Mouse (Mus musculus): ENCODE measurements at regions not wholly inside any gene's neighbourhood (a gene's known extent, or its start where the extent isn't known, plus 50 kb on each side); places are given as distances from the start of the nearest gene placed in this dataset.

DNA sequence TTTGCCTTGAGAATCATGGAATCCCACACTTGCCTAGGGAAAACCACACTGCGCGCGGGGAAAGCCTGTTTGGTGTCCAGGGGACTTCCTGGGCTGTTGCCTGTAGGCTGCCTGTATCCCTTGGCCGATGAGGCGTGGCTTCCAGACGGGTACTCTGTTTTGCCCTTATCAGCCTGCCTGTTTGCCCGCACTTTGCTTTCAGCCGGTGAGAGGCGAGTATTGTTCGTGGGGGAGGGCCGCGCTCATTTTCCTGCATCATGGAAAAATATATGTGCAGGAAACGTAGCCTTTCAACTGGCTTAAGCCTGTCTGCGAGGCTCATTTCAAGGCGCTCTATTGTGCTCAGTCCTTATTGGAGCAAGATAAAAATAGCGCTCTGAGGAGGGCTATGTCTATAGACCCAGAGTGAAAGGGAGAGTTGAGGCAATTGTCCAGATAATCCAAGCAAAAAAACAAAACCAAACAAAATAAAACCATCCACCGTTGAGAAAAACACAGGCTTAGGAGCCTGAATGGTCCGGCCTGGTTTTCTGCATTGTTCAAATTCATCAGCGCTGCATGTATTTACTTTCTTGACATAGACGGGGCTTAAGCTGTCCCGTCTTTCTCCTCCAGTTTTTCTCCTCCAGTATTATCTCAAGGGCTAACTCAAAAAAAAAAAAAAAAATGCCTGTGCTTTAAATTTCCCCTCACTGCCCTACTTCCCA, 67.9 kb downstream of the Klf5 start:
- Histone ChIP-seq H3K27ac (ENCODE audit: control insufficient read depth, insufficient read depth, low read depth, low read length) (no peak overlapping the region), H3K36me3 (ENCODE audit: control insufficient read depth, insufficient read depth, low read length) (no peaks in the 10 kb centered on the region), H3K27me3 (ENCODE audit: control insufficient read depth, insufficient read depth, low read length) (no peaks in the 10 kb centered on the region), H3K4me1 (ENCODE audit: control insufficient read depth, insufficient read depth, low read length) (no peaks in the 10 kb centered on the region), H3K4me3 (ENCODE audit: control insufficient read depth, low read depth, low read length) (peak overlapping the region; percentile 47)
- TF ChIP-seq CTCF (IDR thresholded peaks at IDR 0.05; ENCODE audit: control insufficient read depth, insufficient read depth, insufficient replicate concordance, low read depth, low read length) (no peak), POLR2A (IDR thresholded peaks at IDR 0.05; ENCODE audit: control insufficient read depth, low read depth, low read length) (no peak)

DNA sequence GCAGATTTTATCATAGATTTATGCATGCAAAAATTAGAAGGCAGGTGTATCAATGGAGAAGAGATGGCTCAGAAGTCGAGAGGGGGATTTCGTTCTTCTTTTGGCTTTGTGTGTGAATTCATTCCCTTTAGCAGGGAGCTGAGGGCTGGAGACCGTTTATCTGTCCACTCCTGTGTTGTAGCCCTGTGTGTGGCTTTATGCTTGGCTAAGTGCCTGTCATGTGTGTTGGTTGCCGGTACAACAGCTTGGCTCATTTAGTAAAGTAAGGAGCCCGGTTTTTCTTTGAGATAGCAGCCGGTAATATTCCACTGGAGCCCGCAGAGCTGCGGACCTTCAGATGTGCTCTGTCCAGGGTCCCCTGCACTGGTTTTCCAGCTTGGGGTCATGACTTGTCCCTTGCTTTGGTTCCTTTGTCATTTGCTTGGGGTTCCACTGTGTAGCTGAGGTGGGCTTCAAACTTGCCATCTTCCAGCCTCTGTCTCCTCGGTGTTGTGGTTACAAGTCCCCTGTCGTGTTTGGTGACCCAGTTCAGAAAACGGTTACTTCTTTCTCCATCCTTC, 68.6 kb downstream of the Klf5 start:
- no peaks in the 10 kb centered on the region for H3K4me1 ChIP-seq (ENCODE audit: control insufficient read depth, insufficient read depth, low read length)
- H3K36me3 ChIP-seq (ENCODE audit: control insufficient read depth, insufficient read depth, low read length) = no peaks in the 10 kb centered on the region
- no peaks in the 10 kb centered on the region for H3K27me3 ChIP-seq (ENCODE audit: control insufficient read depth, insufficient read depth, low read length)
- TF ChIP-seq POLR2A (IDR thresholded peaks at IDR 0.05; ENCODE audit: control insufficient read depth, low read depth, low read length) = no peak
- H3K4me3 ChIP-seq (ENCODE audit: control insufficient read depth, low read depth, low read length) = no peak overlapping the region
- no peak overlapping the region for H3K27ac ChIP-seq (ENCODE audit: control insufficient read depth, insufficient read depth, low read depth, low read length)

DNA sequence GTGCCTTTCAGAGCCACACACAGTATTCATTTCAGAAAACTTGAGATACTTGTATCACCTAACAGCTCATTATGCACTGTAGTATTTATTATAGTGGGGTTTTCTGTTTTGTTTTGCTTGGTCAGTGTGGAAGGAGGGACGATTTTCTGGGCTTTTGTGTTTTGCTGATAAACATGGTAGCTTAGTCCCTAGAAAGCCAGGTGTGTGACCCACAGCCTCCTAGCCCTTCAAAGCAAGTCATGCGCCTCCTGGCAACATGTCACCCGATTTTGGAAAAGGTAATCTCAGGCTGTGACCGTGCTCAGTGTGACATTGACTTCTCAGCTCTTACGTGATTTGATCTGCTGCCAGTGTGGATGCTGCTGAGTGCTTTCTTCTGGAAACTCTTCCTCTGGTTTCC, 70.9 kb downstream of the Klf5 start:
- no peak overlapping the region for H3K27ac ChIP-seq (ENCODE audit: control insufficient read depth, insufficient read depth, low read depth, low read length)
- no peaks in the 10 kb centered on the region for H3K27me3 ChIP-seq (ENCODE audit: control insufficient read depth, insufficient read depth, low read length)
- no peaks in the 10 kb centered on the region for H3K36me3 ChIP-seq (ENCODE audit: control insufficient read depth, insufficient read depth, low read length)
- H3K4me1 ChIP-seq (ENCODE audit: control insufficient read depth, insufficient read depth, low read length) = no peaks in the 10 kb centered on the region
- TF ChIP-seq CTCF (IDR thresholded peaks at IDR 0.05; ENCODE audit: control insufficient read depth, insufficient read depth, insufficient replicate concordance, low read depth, low read length) (no peak), POLR2A (IDR thresholded peaks at IDR 0.05; ENCODE audit: control insufficient read depth, low read depth, low read length) (no peak)
- no peak overlapping the region for H3K4me3 ChIP-seq (ENCODE audit: control insufficient read depth, low read depth, low read length)

DNA sequence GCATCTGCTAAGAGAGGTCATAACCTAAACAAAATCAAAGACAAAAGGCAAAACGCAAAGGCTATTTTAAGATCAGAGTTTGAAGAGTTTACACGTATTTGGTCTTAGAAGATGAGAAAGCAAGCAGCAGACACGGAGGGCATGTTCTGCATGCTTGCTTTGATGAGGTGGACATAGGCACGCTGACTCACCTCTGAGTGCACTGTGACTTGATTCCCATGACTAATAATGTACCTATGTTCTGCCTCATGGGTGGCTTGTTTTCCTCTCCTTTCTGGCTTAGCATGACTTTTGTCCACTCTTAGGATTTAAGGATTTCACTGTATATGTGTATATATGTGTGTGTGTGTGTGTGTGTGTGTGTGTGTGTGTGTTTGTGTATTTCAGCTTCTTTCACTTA, 75.2 kb downstream of the Klf5 start:
- Histone ChIP-seq H3K36me3 (ENCODE audit: control insufficient read depth, insufficient read depth, low read length) (no peaks in the 10 kb centered on the region), H3K27ac (ENCODE audit: control insufficient read depth, insufficient read depth, low read depth, low read length) (no peak overlapping the region), H3K4me1 (ENCODE audit: control insufficient read depth, insufficient read depth, low read length) (no peaks in the 10 kb centered on the region), H3K4me3 (ENCODE audit: control insufficient read depth, low read depth, low read length) (no peak overlapping the region), H3K27me3 (ENCODE audit: control insufficient read depth, insufficient read depth, low read length) (no peaks in the 10 kb centered on the region)
- no peak for TF ChIP-seq CTCF (IDR thresholded peaks at IDR 0.05; ENCODE audit: control insufficient read depth, insufficient read depth, insufficient replicate concordance, low read depth, low read length)
- TF ChIP-seq POLR2A (IDR thresholded peaks at IDR 0.05; ENCODE audit: control insufficient read depth, low read depth, low read length) = no peak

DNA sequence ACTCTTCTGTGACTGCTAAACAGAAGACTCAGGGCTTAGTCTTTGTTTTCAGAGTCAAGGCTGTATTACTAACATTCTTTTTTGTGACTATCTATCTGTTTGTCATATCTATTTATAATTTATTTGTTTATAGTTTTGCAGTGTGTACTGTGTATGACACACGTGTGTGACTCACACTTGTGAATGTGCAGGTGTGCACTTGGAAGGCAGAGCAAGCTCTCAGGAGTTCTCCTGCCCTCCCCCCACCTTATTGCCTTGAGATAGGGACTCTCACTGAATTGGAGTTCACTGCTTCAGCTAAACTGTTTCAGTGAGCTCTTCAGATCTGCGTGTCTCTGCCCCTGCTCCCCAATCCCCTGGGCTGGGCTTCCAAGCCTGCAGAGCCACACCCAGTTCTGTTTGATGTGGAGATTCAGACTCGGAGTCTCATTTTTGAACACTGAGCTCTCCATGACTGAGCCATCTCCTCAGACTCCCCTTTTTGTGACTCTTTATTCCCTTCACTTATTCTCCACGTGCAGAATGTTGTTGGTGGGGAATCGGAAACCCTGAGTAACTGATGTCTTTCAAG, 76.6 kb downstream of the Klf5 start:
- no peak for TF ChIP-seq CTCF (IDR thresholded peaks at IDR 0.05; ENCODE audit: control insufficient read depth, insufficient read depth, insufficient replicate concordance, low read depth, low read length)
- TF ChIP-seq POLR2A (IDR thresholded peaks at IDR 0.05; ENCODE audit: control insufficient read depth, low read depth, low read length) = no peak
- H3K4me3 ChIP-seq (ENCODE audit: control insufficient read depth, low read depth, low read length) = no peak overlapping the region
- no peaks in the 10 kb centered on the region for H3K36me3 ChIP-seq (ENCODE audit: control insufficient read depth, insufficient read depth, low read length)
- H3K27me3 ChIP-seq (ENCODE audit: control insufficient read depth, insufficient read depth, low read length) = no peaks in the 10 kb centered on the region
- no peak overlapping the region for H3K27ac ChIP-seq (ENCODE audit: control insufficient read depth, insufficient read depth, low read depth, low read length)
- no peaks in the 10 kb centered on the region for H3K4me1 ChIP-seq (ENCODE audit: control insufficient read depth, insufficient read depth, low read length)

DNA sequence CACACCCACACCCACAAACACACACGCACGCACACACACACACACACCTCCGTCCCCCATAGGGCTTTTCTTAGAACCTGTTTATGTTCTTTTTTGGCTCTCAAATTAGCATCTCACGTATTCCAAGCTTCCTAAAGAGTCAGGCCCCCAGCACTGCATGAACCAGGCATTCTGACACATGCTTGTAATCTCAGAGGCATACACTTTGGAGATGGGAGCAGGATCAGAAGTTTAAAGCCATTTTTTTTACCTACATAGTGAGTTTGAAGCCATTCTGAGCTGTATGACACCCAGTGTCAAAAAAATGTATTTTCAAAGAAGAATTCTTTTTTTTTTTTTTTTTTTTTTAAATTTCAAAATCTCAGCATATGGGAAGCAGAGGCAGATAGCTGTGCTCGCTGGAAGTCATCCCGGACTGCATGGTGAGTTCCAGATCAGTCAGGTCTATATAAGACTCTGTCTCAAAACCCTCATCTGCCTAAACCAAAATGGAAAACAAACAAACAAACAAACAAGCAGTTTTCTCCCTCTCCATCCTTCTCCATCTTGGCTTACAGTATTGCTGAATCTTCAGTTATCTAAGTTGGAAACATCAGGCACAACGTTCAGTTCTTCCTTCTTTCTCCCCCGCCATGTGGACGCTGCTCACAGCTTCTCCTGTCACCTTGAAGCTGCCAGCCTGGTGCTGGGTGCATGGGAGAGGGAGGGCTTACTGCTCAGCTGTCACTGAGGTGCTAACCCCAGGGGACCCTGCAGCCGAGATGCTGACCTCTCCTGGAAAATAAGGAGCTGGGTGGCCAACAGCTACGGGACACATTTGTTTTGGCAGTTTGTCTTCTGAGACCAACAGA, 78.4 kb downstream of the Klf5 start:
- Histone ChIP-seq H3K27me3 (ENCODE audit: control insufficient read depth, insufficient read depth, low read length) (no peaks in the 10 kb centered on the region), H3K36me3 (ENCODE audit: control insufficient read depth, insufficient read depth, low read length) (no peaks in the 10 kb centered on the region), H3K4me3 (ENCODE audit: control insufficient read depth, low read depth, low read length) (no peak overlapping the region), H3K27ac (ENCODE audit: control insufficient read depth, insufficient read depth, low read depth, low read length) (no peak overlapping the region), H3K4me1 (ENCODE audit: control insufficient read depth, insufficient read depth, low read length) (no peaks in the 10 kb centered on the region)
- TF ChIP-seq POLR2A (IDR thresholded peaks at IDR 0.05; ENCODE audit: control insufficient read depth, low read depth, low read length) (no peak), CTCF (IDR thresholded peaks at IDR 0.05; ENCODE audit: control insufficient read depth, insufficient read depth, insufficient replicate concordance, low read depth, low read length) (no peak)
